Mouse (Mus musculus) liver, embryonic 14.5 days (tissue): ENCODE measurements around the gene Tfip11. TPM values are rescaled to one million over a fixed set of nuclear protein-coding genes. Genes with fewer than 3 reads are reported as not detected.
A peak's percentile ranks its signal among the peaks of the same experiment; 100 is the strongest.

Experiments
- ATAC-seq: fragments of 200-750 bp; cut with Nextera tagmentation; 2 replicates; pipeline ENCODE4 v1.8.0; 2017; ENCODE audit warnings: moderate number of reproducible peaks, mild to moderate bottlenecking, moderate library complexity; ENCODE audit not compliant: insufficient read depth
- DNase-seq, 3 experiments: peaks; one replicate each; pipeline ENCODE4 v3.0.0-alpha.2; 2012 to 2013; ENCODE audit warnings: low read depth in 3 of 3, low spot score in 3 of 3
- H3K27ac ChIP-seq: fragments of 300-500 bp; sonication (generic); 2 replicates; pipeline ENCODE4 v1.5.1; 2014; ENCODE audit warnings: moderate library complexity, mild to moderate bottlenecking, control low read depth, inconsistent platforms
- H3K27me3 ChIP-seq: fragments of 300-500 bp; sonication (generic); 2 replicates; pipeline ENCODE4 v1.6.1; 2014; ENCODE audit warnings: mild to moderate bottlenecking, low read length, moderate library complexity; ENCODE audit not compliant: control insufficient read depth, insufficient read depth
- H3K36me3 ChIP-seq: fragments of 300-500 bp; sonication (generic); replicated peaks from 2 replicates; pipeline ENCODE4 v1.6.1; 2014; ENCODE audit warnings: low read depth; ENCODE audit not compliant: control insufficient read depth, insufficient read depth
- H3K4me1 ChIP-seq, 2 experiments: fragments of 200-500 bp in 1 of 2; fragments of 300-500 bp in 1 of 2; sonication (generic) in 1 of 2; replicated peaks; 2 replicates each; pipeline ENCODE4 v1.6.1; 2012 to 2014; ENCODE audit warnings: antibody characterized with exemption in 1 of 2, inconsistent platforms in 1 of 2, low read length in 1 of 2; ENCODE audit not compliant: control insufficient read depth in 2 of 2, insufficient read depth in 2 of 2
- H3K4me2 ChIP-seq: fragments of 300-500 bp; sonication (generic); 2 replicates; pipeline ENCODE4 v1.6.1; 2014; ENCODE audit warnings: low read depth, mild to moderate bottlenecking, control low read depth, moderate library complexity
- H3K4me3 ChIP-seq, 2 experiments: fragments of 200-500 bp in 1 of 2; fragments of 300-500 bp in 1 of 2; sonication (generic) in 1 of 2; 2 replicates each; pipeline ENCODE4 v1.5.1; 2012 to 2014; ENCODE audit warnings: low read depth in 2 of 2, low read length in 2 of 2, mild to moderate bottlenecking in 2 of 2, control low read depth in 1 of 2, inconsistent platforms in 1 of 2, moderate library complexity in 1 of 2; ENCODE audit not compliant: insufficient read depth in 1 of 2
- H3K9ac ChIP-seq: fragments of 300-500 bp; sonication (generic); replicated peaks from 2 replicates; pipeline ENCODE4 v1.6.1; 2014; ENCODE audit warnings: mild to moderate bottlenecking, control low read depth, moderate library complexity
- H3K9me3 ChIP-seq: fragments of 300-500 bp; sonication (generic); 2 replicates; pipeline ENCODE4 v1.6.1; 2016; ENCODE audit warnings: low read length, mixed read lengths; ENCODE audit not compliant: control insufficient read depth
- CTCF ChIP-seq: IDR thresholded peaks from 2 replicates; pipeline ENCODE4 v1.5.1; 2016; ENCODE audit warnings: antibody characterized with exemption, low read depth, control low read depth
- EP300 ChIP-seq: IDR thresholded peaks from 2 replicates; pipeline ENCODE4 v1.6.1; 2016; ENCODE audit warnings: antibody characterized with exemption, low read depth
- WGBS: fragments of 180-500 bp; shearing (Covaris S2); extraction: QIAGEN DNeasy Blood & Tissue Kit; methylation state at CpG from one replicate; pipeline ENCODE4 v1.1.7; 2014; ENCODE audit not compliant: insufficient replicate concordance; 5-methylcytosine and 5-hydroxymethylcytosine counted together
- polyA plus RNA-seq, 2 experiments: library from polyadenylated mRNA; depleted of rRNA in 1 of 2; stranded (reverse) in 1 of 2; unstranded in 1 of 2; fragments of >200 nt; fragmentation: Nextera tagmentation in 1 of 2; extraction: Ambion mirVana in 1 of 2; gene quantifications; 2 replicates each; pipeline versions ENCODE4 v1.2.1 to v1.2.3; 2012 to 2014

Gene Tfip11
- polyA plus RNA-seq, 2 experiments: 8.0 to 11.6 TPM

- Histone ChIP-seq H3K9ac (no peak overlapping the region), H3K4me1 (peaks cover 12 to 73% of the 10 kb centered on the region in 2 experiments; a peak in 3 of 4 replicates), H3K4me2 (peak overlapping the region; percentile 6), H3K27me3 (no peaks in the 10 kb centered on the region), H3K36me3 (no peaks in the 10 kb centered on the region), H3K9me3 (no peaks in the 10 kb centered on the region), H3K4me3 (no peak overlapping the region), H3K27ac (no peak overlapping the region)
- TF ChIP-seq CTCF: no peak
- TF ChIP-seq EP300: no peak
- WGBS: 9% methylated on average over 10 of the region's 10 CpGs
- ATAC-seq (peak; percentile 9; the same call in 1 of the 2 replicates), DNase-seq (no peak)
Observed at GRCm38 (mm10) chr5:112283543-112284202, 42.5 kb upstream of the Tfip11 start.

GRCm38 (mm10) chr5:112284203-112284582 is 42.0 kb upstream of the Tfip11 start:
- no peaks in the 10 kb centered on the region for H3K27me3 ChIP-seq
- ATAC-seq (no peak), DNase-seq (no peak)
- TF ChIP-seq CTCF: no peak
- no peak for TF ChIP-seq EP300
- whole genome bisulfite sequencing: 12% methylated on average over 7 of the region's 7 CpGs
- H3K9ac ChIP-seq: no peak overlapping the region
- no peak overlapping the region for H3K4me3 ChIP-seq
- peaks cover 8 to 68% of the 10 kb centered on the region in 2 experiments; a peak in 3 of 4 replicates for H3K4me1 ChIP-seq
- peak overlapping the region; percentile 6 for H3K4me2 ChIP-seq
- no peaks in the 10 kb centered on the region for H3K9me3 ChIP-seq
- no peaks in the 10 kb centered on the region for H3K36me3 ChIP-seq
- no peak overlapping the region for H3K27ac ChIP-seq

DNA sequence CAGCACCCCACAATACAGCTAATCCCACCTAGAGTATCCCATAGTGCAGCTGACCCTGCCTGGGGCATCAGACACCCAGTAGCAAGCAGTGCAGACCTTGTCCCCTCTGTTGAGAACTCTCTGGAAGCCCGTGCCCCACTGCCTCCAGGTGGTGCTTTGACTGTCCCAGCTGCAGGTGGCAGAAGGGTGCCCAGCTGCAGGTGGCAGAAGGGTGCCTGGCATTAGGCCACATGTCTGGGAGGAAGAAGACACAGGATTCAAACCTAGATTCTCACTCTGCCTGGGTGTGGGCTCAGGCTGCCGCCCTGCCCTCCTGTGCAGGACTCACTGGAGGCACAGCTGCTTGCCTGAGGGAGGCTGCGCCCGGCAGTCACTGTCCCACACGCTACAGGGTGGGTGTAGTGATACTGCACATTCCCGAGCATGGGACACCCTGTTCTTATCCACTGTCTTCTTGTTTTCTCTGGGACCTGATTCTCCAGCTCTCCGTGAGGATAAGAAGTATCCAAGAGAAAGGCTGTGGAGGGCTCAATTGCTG is 40.5 kb upstream of the Tfip11 start:
- Histone ChIP-seq H3K4me1 (peaks cover 7 to 60% of the 10 kb centered on the region in 2 experiments; a peak in 3 of 4 replicates), H3K27ac (no peak overlapping the region), H3K27me3 (no peaks in the 10 kb centered on the region), H3K9ac (no peak overlapping the region), H3K36me3 (no peaks in the 10 kb centered on the region), H3K9me3 (no peaks in the 10 kb centered on the region), H3K4me2 (no peak overlapping the region), H3K4me3 (no peak overlapping the region)
- DNase-seq: no peak
- ATAC-seq: no peak
- 64% methylated on average over 7 of the region's 7 CpGs for WGBS
- TF ChIP-seq EP300 (no peak), CTCF (no peak)

- H3K9ac ChIP-seq: no peak overlapping the region
- ATAC-seq (no peak), DNase-seq (no peak)
- H3K27ac ChIP-seq: no peak overlapping the region
- no peaks in the 10 kb centered on the region for H3K27me3 ChIP-seq
- no peaks in the 10 kb centered on the region for H3K9me3 ChIP-seq
- 35% methylated on average over 2 of the region's 2 CpGs for WGBS
- peaks cover 7 to 55% of the 10 kb centered on the region in 2 experiments; a peak in 3 of 4 replicates for H3K4me1 ChIP-seq
- H3K36me3 ChIP-seq: no peaks in the 10 kb centered on the region
- H3K4me3 ChIP-seq: no peak overlapping the region
- no peak overlapping the region for H3K4me2 ChIP-seq
- TF ChIP-seq CTCF: no peak
- TF ChIP-seq EP300: no peak
Observed at GRCm38 (mm10) chr5:112286608-112286983, 39.6 kb upstream of the Tfip11 start.

- no peak overlapping the region for H3K4me3 ChIP-seq
- H3K9ac ChIP-seq: no peak overlapping the region
- 0 out of 2 replicates have a peak overlapping the region, but pooled peaks have one; percentile 13 for H3K4me2 ChIP-seq
- 0 out of 2 replicates have a peak, but pooled peaks have one; percentile 11 for ATAC-seq
- 14% methylated on average over 11 of the region's 11 CpGs for WGBS
- no peaks in the 10 kb centered on the region for H3K36me3 ChIP-seq
- TF ChIP-seq EP300: no peak
- TF ChIP-seq CTCF: no peak
- H3K9me3 ChIP-seq: no peaks in the 10 kb centered on the region
- no peak overlapping the region for H3K27ac ChIP-seq
- peaks cover 7 to 50% of the 10 kb centered on the region in 2 experiments; a peak in 3 of 4 replicates for H3K4me1 ChIP-seq
- H3K27me3 ChIP-seq: no peaks in the 10 kb centered on the region
- DNase-seq: no peak
Observed at GRCm38 (mm10) chr5:112286984-112287641, 39.0 kb upstream of the Tfip11 start.
